In genomic region chr12:69681566-69682061, GRCm38 (mm10) we compare ENCODE assay signal across 8 mouse cellular contexts. TPM values are rescaled to one million over a fixed set of nuclear protein-coding genes. Genes with fewer than 3 reads are reported as not detected.
DNase-seq lines count a peak whose midpoint lies in the region; ATAC-seq and TF ChIP-seq lines count a peak whose summit lies in the region.

Gene Sos2 (minus strand): TSS chr12:69681852.

- H3K27me3 ChIP-seq in forebrain, embryonic 10.5 days (ENCODE audit: poor library complexity, severe bottlenecking), result peaks cover 11% of the 10 kb centered on the region; the same call in 1 of the 2 replicates
- H3K27me3 ChIP-seq in heart, embryonic 14.5 days (ENCODE audit: control insufficient read depth, insufficient read depth, low read length), result no peaks in the 10 kb centered on the region
- no peaks in the 10 kb centered on the region for H3K27me3 ChIP-seq in kidney, postnatal 0 days (ENCODE audit: insufficient read depth, low read length)
- H3K27me3 ChIP-seq in liver, embryonic 11.5 days (replicated peaks; ENCODE audit: control insufficient read depth, insufficient read depth, low read length), result no peaks in the 10 kb centered on the region
- H3K27me3 ChIP-seq in stomach, embryonic 16.5 days (ENCODE audit: control insufficient read depth, insufficient read depth, low read length), result no peaks in the 10 kb centered on the region

- under 1% methylated on average over 76 of the region's 85 CpGs for WGBS in forebrain, embryonic 10.5 days
- WGBS in heart, embryonic 14.5 days, result 0% methylated on average over 16 of the region's 85 CpGs
- 0% methylated on average over 36 of the region's 85 CpGs for WGBS in kidney, postnatal 0 days
- 1% methylated on average over 69 of the region's 85 CpGs for WGBS in liver, embryonic 11.5 days
- under 1% methylated on average over 58 of the region's 85 CpGs for WGBS in stomach, embryonic 16.5 days

- H3K27ac ChIP-seq in forebrain, embryonic 10.5 days, result peak within 1 kb of the TSS; percentile 96
- peak within 1 kb of the TSS; percentile 97 to 99 for H3K27ac ChIP-seq in heart, embryonic 14.5 days (replicated peaks in 1 of 2; ENCODE audit: control insufficient read depth in 1 of 2, insufficient read depth in 1 of 2, low read depth in 2 of 2, low read length in 2 of 2)
- H3K27ac ChIP-seq in kidney, postnatal 0 days, result peak within 1 kb of the TSS; percentile 96
- peak within 1 kb of the TSS; percentile 98 for H3K27ac ChIP-seq in liver, embryonic 11.5 days (ENCODE audit: low read depth, low read length)
- H3K27ac ChIP-seq in stomach, embryonic 16.5 days (ENCODE audit: low read length), result peak within 1 kb of the TSS; percentile 99

- peak within 1 kb of the TSS; percentile 91 for H3K4me3 ChIP-seq in forebrain, embryonic 10.5 days
- peak within 1 kb of the TSS; percentile 73 to 98 for H3K4me3 ChIP-seq in heart, embryonic 14.5 days (ENCODE audit: control insufficient read depth in 1 of 2, insufficient read depth in 1 of 2, low read depth in 1 of 2, low read length in 2 of 2)
- peak within 1 kb of the TSS; percentile 91 for H3K4me3 ChIP-seq in kidney, postnatal 0 days (replicated peaks; ENCODE audit: low read depth, low read length)
- H3K4me3 ChIP-seq in liver, embryonic 11.5 days (ENCODE audit: low read depth, low read length), result peak within 1 kb of the TSS; percentile 83
- H3K4me3 ChIP-seq in stomach, embryonic 16.5 days (replicated peaks; ENCODE audit: low read length), result peak within 1 kb of the TSS; percentile 94

- no peaks in the 10 kb centered on the region for H3K9me3 ChIP-seq in forebrain, embryonic 10.5 days
- no peaks in the 10 kb centered on the region for H3K9me3 ChIP-seq in heart, embryonic 14.5 days (ENCODE audit: control insufficient read depth, low read length)
- no peaks in the 10 kb centered on the region for H3K9me3 ChIP-seq in kidney, postnatal 0 days (replicated peaks; ENCODE audit: low read length)
- H3K9me3 ChIP-seq in liver, embryonic 11.5 days (ENCODE audit: control insufficient read depth, low read length), result no peaks in the 10 kb centered on the region
- H3K9me3 ChIP-seq in stomach, embryonic 16.5 days (replicated peaks; ENCODE audit: control insufficient read depth, low read length), result no peaks in the 10 kb centered on the region

- DNase-seq in adrenal gland, postnatal 4 days (ENCODE audit: low spot score in 2 of 2), result peak; percentile 23 to 31
- peak; percentile 57 for DNase-seq in forebrain, embryonic 10.5 days (ENCODE audit: extremely low spot score, low spot score)
- peak; percentile 61 for DNase-seq in kidney, postnatal 0 days (ENCODE audit: low spot score)
- peak; percentile 73 for DNase-seq in liver, embryonic 11.5 days (ENCODE audit: low spot score)

- H3K36me3 ChIP-seq in forebrain, embryonic 10.5 days (replicated peaks), result no peaks in the 10 kb centered on the region
- no peaks in the 10 kb centered on the region for H3K36me3 ChIP-seq in heart, embryonic 14.5 days (ENCODE audit: control insufficient read depth, insufficient read depth, low read length)
- H3K36me3 ChIP-seq in kidney, postnatal 0 days (ENCODE audit: insufficient read depth, low read length), result no peaks in the 10 kb centered on the region
- no peaks in the 10 kb centered on the region for H3K36me3 ChIP-seq in liver, embryonic 11.5 days (ENCODE audit: control insufficient read depth, insufficient read depth, low read length)
- H3K36me3 ChIP-seq in stomach, embryonic 16.5 days (ENCODE audit: control insufficient read depth, insufficient read depth, low read length), result no peaks in the 10 kb centered on the region

- H3K9ac ChIP-seq in heart, embryonic 14.5 days (ENCODE audit: low read length), result peak within 1 kb of the TSS; percentile 99
- H3K9ac ChIP-seq in kidney, postnatal 0 days (ENCODE audit: low read depth, low read length), result peak within 1 kb of the TSS; percentile 97
- H3K9ac ChIP-seq in liver, embryonic 11.5 days (ENCODE audit: low read depth, low read length), result peak within 1 kb of the TSS; percentile 93
- peak within 1 kb of the TSS; percentile 98 for H3K9ac ChIP-seq in stomach, embryonic 16.5 days (ENCODE audit: low read length)

- peak; percentile 22 for ATAC-seq in CD4-positive, CD25-positive, alpha-beta regulatory T cell, adult 4 months
- ATAC-seq in heart, embryonic 14.5 days (ENCODE audit: insufficient number of reproducible peaks, insufficient read depth, low FRiP score, low read depth), result peak; percentile 81
- ATAC-seq in kidney, postnatal 0 days (replicated peaks; ENCODE audit: low FRiP score, low read depth), result peak; percentile 85
- ATAC-seq in liver, embryonic 11.5 days (replicated peaks; ENCODE audit: low FRiP score), result peak; percentile 75
- ATAC-seq in monocyte, adult 5-6 weeks (replicated peaks; ENCODE audit: insufficient number of reproducible peaks, low FRiP score, low TSS enrichment, poor library complexity, severe bottlenecking), result no peak
- peak; percentile 83 for ATAC-seq in stomach, embryonic 16.5 days (ENCODE audit: insufficient read depth, low FRiP score)

- peaks cover 20% of the 10 kb centered on the region for H3K4me1 ChIP-seq in forebrain, embryonic 10.5 days
- H3K4me1 ChIP-seq in heart, embryonic 14.5 days (ENCODE audit: control insufficient read depth in 2 of 2, insufficient read depth in 2 of 2, low read length in 2 of 2), result peaks cover 6 to 22% of the 10 kb centered on the region in 2 experiments
- no peaks in the 10 kb centered on the region; the same call in 1 of the 2 replicates for H3K4me1 ChIP-seq in kidney, postnatal 0 days (replicated peaks; ENCODE audit: insufficient read depth, low read length)
- H3K4me1 ChIP-seq in liver, embryonic 11.5 days (replicated peaks; ENCODE audit: control insufficient read depth, insufficient read depth, low read length), result peaks cover 15% of the 10 kb centered on the region
- H3K4me1 ChIP-seq in stomach, embryonic 16.5 days (ENCODE audit: control insufficient read depth, insufficient read depth, low read length), result peaks cover 18% of the 10 kb centered on the region

- H3K4me2 ChIP-seq in heart, embryonic 14.5 days (ENCODE audit: low read length), result peak within 1 kb of the TSS; percentile 79
- peak within 1 kb of the TSS; percentile 81 for H3K4me2 ChIP-seq in kidney, postnatal 0 days (ENCODE audit: low read length)
- peak within 1 kb of the TSS; percentile 91 for H3K4me2 ChIP-seq in liver, embryonic 11.5 days
- H3K4me2 ChIP-seq in stomach, embryonic 16.5 days (ENCODE audit: low read depth, low read length), result peak within 1 kb of the TSS; percentile 92

- TF ChIP-seq CTCF in kidney, postnatal 0 days (IDR thresholded peaks at IDR 0.05; ENCODE audit: low read depth), result no peak

RNA-seq across cellular contexts. Expression of gene Sos2, which starts in this region (rescaled TPM):
- 10 to 100 TPM; 13.7 to 16.9 TPM for polyA plus RNA-seq in CD4-positive, CD25-positive, alpha-beta regulatory T cell, adult 4 months (2017; shearing (Covaris generic))
- total RNA-seq in adrenal gland, postnatal 4 days (2021), result 10 to 100 TPM; 41.9 to 45.5 TPM
- polyA plus RNA-seq in forebrain, embryonic 10.5 days (2016; fragmentation: Nextera tagmentation; extraction: Ambion mirVana), result 7.8 and 8.2 TPM in 2 replicates
- 10.3 and 13.0 TPM in 2 replicates for polyA plus RNA-seq in heart, embryonic 14.5 days (2014; fragmentation: Nextera tagmentation; extraction: Ambion mirVana)
- polyA plus RNA-seq in kidney, postnatal 0 days (2015; fragmentation: Nextera tagmentation; extraction: Ambion mirVana), result 7.1 and 8.4 TPM in 2 replicates
- 7.6 and 9.2 TPM in 2 replicates for polyA plus RNA-seq in liver, embryonic 11.5 days (2014; fragmentation: Nextera tagmentation; extraction: Ambion mirVana)
- 43.3 to 91.0 TPM (median 60.5 TPM) in 3 replicates for total RNA-seq in monocyte, adult 5-6 weeks (2017)
- polyA plus RNA-seq in stomach, embryonic 16.5 days (2015; fragmentation: Nextera tagmentation; extraction: Ambion mirVana), result 8.2 and 11.8 TPM in 2 replicates
